Mouse (Mus musculus) brain, embryonic 14.5 days (tissue): ENCODE measurements around the gene Zfp366. TPM values are rescaled to one million over a fixed set of nuclear protein-coding genes. Genes with fewer than 3 reads are reported as not detected.

Experiments used
- DNase-seq: peaks from one replicate; pipeline ENCODE4 v3.0.0-alpha.2; 2011; ENCODE audit warnings: low read depth
- CTCF ChIP-seq: fragments of 200-500 bp; IDR thresholded peaks from 2 replicates; pipeline ENCODE4 v1.5.1; 2012; ENCODE audit warnings: inconsistent platforms, mild to moderate bottlenecking, moderate library complexity, borderline replicate concordance; ENCODE audit not compliant: insufficient read depth, insufficient read length; ENCODE audit errors: extremely low read depth
- POLR2A ChIP-seq: fragments of 200-500 bp; IDR thresholded peaks from 2 replicates; pipeline ENCODE4 v1.6.1; 2012; ENCODE audit warnings: mild to moderate bottlenecking, inconsistent platforms, borderline replicate concordance; ENCODE audit not compliant: poor library complexity, insufficient read depth, insufficient read length, severe bottlenecking; ENCODE audit errors: extremely low read depth
- polyA plus RNA-seq: library from polyadenylated mRNA; depleted of rRNA; stranded (reverse); fragments of >200 nt; gene quantifications from 2 replicates; pipeline ENCODE4 v1.2.3, GENCODE M21; 2012

Gene Zfp366
- polyA plus RNA-seq, 1 experiment = 4.4 TPM

DNA sequence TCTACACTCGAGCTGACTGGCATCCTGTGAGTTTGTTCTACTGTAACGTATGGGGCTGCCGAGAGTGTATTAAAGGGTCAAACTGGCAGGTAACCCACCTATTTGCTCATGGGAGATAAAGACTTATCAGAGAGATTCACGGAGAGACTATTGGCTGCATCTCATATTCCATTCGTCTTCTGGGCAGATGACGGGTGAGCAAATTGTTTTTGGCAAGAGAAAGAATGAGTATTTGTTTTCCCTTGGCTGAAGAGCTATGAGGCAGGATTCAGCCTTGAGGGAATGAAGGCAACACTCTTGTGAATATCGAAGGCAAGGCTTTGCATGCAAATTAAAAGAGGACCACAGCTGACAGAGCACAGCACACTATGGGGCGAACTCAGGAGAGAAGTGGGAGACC lies 4.0 kb downstream of the Zfp366 start:
- TF ChIP-seq CTCF = no peak
- TF ChIP-seq POLR2A = no peak

DNA sequence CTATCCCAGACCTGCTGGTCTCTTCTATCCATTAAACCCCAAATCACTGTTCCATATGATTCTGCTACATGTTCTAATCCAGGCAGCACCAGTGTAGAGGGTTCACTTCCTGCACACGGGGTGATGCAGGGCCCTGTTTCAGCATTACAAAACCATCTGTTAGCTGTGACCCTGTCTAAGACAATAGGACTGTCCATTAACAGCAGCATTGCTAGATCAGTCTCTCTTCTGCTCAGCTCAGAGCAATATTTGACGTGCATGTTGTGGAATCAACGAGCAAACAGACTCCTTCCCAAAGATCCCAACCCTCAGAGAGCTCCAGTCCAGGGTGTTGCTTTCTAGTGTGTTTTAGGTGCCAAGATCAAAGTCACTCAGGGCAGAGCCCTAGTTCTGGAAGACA lies 5.0 kb downstream of the Zfp366 start:
- DNase-seq = no peak
- TF ChIP-seq CTCF (no peak), POLR2A (no peak)

More for the DNA sequence above, 4.0 kb downstream of the Zfp366 start:
- DNase-seq = peak; percentile 59

DNA sequence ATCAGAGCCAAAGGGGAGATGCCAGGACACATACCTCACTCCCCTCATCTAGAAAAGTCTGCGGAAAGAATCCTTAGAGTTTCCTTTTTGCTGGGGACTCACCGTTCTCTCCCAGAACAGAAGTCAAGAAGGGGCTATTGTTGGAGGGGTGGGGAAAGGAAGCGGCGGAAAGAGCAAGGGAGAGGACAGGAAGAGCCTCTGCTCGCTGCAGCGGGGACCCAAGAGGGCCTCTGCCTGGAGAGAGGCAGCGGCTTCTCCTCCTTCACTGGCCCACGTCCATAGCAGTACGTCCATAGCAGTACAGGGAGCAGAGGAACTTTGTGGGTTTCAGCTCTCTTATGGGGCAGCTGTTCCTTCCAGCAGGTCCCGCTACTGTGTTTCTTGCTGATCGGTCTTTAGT lies 5.8 kb downstream of the Zfp366 start:
- TF ChIP-seq CTCF = no peak
- no peak for TF ChIP-seq POLR2A

DNA sequence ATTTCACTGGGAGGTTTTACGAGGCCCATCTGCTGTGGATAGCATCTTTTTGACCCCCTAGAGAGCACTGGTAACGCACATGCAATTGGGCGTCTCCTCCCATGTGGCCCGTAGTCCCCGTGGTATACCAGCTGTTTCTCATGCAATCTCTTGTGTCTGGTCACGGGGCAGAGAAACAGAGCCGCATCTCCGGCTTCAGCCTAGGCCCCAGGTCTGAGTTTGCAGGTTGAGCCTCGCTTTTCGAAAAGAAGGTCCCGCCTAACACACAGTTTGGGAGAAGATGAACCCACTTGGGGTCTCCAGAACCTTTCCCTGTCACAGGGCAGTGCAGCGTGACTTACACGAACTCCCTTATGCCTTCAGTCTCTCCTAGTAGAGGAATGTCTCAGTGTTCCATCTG lies 6.4 kb downstream of the Zfp366 start:
- TF ChIP-seq CTCF (no peak), POLR2A (no peak)
- DNase-seq = no peak

More for the DNA sequence above, 5.8 kb downstream of the Zfp366 start:
- DNase-seq = no peak

DNA sequence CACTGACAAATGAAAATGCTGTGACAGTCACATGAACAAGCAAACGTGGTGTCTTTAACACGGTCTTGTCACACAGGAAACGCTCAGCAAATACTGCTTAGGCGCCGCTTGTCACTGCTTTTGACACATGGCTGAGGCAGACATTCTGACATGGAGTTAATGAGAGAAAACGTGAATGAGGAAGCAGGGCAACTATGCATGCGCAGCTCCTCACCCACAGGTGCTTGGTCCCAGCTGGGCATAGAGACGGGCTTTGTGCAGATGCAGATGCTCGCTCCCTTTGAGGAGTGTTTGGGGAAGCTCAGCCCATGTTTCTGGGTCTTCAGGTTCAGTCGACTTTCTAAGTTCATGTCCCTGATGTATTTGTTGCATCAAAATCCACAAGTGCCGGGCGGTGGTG lies 11.7 kb downstream of the Zfp366 start:
- no peak for TF ChIP-seq CTCF
- TF ChIP-seq POLR2A = no peak
- no peak for DNase-seq

DNA sequence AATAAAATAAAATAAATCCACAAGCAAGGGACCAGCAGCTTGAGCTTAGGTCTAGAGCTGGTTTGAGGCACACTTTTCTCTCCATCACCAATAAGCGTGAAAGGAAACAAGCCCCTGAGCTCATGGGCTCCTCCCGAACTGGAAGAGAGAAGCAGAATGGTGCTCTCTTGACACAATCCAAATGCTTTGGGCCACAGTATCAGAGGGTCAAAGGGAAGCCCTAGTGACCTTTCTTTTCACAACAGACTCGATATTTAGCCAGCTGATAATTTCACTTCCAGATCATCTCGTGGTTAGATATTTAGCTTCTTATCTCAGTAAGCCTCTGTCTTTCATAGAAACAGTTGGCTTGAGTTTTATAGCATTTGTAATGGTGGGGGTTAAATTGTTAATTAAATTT lies 12.2 kb downstream of the Zfp366 start:
- no peak for DNase-seq
- TF ChIP-seq POLR2A = no peak

DNA sequence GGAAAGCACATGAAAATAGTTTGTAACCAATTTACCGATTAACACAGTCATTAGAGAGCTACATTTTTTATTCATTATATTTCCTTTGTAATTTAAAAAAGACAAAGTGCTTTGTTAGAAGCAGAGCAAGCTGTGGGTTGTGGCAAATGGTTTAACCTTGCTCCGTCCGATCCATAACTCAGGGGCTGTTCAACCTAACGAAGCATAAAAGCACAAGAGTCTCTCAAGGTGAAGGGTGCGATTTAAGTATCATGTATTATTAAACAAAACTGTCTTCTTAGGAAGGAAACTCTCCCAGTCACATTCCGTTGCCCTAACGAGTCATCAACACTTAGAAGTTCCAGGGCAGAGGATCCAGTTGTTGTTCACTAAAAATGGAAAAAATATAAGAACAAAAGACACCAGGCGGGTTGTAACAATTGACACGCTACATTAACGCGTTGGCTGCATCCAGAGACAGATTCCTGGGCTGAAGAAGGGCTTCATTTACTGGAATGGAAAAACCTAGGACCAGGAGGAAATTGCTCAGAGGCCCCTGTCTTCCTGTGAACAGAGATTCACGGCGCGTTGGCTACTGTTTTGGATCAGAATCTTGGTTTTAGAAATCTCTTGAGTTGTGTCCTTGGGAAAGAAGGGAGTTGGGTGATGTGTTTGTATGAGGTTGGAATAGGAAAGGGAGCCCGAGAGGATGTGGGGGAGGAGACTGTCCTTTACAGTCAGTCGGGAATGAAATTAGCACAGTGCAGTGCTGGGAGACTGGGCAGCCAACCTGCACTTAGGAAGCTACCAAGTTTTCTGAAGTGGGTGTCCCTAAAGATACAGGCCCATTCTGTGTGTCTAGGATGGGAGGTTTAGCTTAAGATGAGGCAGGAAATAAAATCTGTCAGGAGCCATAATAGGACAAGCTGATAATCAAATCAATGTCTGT lies 17.3 kb downstream of the Zfp366 start:
- TF ChIP-seq CTCF (no peak), POLR2A (no peak)
- no peak for DNase-seq

DNA sequence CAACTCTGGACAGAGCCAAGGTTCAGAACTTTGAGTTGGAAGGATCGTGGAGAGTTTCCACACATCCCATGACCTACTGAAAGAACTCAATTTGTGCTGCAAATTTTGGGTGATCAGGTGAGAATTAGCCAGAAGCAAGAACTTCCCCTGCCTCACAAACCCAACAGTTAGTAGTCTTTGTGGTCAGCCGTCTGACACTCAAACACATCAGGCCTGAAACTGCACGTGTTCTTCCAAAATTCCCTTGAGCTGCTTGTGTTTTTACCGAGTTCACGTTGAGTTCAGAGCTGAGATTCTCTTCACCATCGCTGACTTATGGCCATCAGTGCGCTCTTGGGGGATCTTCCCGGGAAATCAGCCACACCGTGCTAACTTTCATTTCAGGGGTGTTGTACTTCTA lies 22.6 kb downstream of the Zfp366 start:
- no peak for DNase-seq
- TF ChIP-seq POLR2A = no peak
- no peak for TF ChIP-seq CTCF

DNA sequence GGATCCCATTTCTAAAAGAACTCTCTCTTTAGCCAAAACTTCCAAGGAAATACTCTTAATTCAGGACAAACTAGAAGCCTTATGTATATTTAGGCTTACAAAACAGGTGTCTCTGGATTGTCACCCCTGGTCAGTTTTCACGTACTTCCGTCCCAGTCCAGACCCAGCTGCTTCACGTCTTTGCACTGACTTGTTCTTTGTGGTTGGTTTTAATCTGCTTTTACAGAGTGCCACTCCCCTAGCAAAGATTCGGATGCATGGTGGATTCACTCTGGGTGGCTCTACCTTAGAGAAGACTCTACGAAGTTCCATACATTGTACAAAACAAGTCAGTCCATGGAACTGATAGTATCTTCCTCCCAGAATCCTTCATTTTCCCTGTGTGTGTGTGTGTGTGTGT lies 25.2 kb downstream of the Zfp366 start:
- TF ChIP-seq POLR2A (no peak), CTCF (no peak)
- DNase-seq = no peak

DNA sequence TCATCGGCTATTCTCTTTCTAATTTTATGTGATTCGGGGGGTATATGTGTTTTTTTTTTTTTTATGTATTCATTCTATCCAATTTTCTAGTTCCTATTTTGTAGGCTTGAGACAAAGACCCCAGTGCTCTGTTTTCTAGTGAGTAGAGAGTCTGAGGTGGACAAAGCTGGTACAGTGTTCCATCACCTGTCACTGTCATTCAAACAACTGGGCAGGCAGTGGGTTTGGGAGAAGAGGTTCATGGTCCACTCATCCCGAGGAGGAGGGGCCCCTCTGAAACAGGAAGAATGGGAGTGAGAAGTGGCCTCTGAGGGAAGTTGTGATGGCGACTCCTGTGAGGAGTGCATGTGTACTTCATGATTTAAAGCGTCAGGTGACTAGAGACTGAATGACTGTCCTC lies 26.2 kb downstream of the Zfp366 start:
- no peak for DNase-seq
- TF ChIP-seq CTCF (no peak), POLR2A (no peak)

DNA sequence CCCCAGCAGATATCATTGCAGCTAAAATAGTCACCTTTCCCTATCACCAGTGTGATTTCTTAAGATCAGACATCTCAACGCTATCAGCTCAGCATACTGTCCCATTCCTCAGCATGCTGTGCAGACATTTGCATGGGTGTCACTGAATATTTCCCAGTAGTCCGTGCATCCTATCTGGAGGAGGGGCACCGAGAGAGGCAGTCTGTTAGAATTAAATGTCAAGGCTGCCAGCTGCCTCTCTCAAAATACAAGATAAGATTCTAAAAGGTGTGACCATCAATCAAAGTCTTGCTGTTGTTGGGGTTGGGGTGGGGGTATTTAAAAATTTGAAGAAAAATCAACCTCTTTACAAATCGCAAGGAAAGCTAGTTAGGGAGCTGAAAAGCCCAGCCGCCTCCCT lies 28.4 kb downstream of the Zfp366 start:
- no peak for DNase-seq
- TF ChIP-seq CTCF = no peak

DNA sequence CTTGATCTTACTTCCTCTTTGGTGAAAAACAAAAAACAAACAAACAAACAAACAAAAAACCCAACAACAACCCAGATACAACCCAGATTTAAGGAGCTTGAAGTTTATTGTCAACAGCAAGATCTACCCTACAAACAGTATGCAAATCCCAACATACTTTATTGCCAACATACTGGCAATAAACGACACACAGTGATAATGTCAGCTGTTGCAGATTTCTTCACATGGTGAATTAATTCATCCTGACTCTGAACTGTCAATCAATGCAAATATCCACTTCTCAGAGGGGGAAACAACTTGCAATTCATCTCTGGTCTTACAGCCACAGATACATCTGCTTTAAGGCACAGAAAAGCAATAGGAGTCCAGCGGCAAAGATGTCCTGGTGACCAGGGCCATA lies 31.4 kb downstream of the Zfp366 start:
- TF ChIP-seq CTCF (no peak), POLR2A (no peak)
- DNase-seq = peak; percentile 56
